Mouse (Mus musculus) adrenal gland, postnatal 0 days (tissue): Measurements from ENCODE around the gene Iglon5. TPM values are rescaled to one million over a fixed set of nuclear protein-coding genes. Genes with fewer than 3 reads are reported as not detected.

ENCODE experiments used
- microRNA-seq: library from miRNA; unstranded; fragments of <30 nt; microRNA quantifications from one replicate; pipeline ENCODE4, GENCODE M21; 2016; ENCODE audit warnings: borderline replicate concordance; ENCODE audit not compliant: insufficient number of aligned reads
- polyA plus RNA-seq: library from polyadenylated mRNA; unstranded; fragments of >200 nt; fragmentation: Nextera tagmentation; extraction: Ambion mirVana; gene quantifications from 2 replicates; pipeline ENCODE4 v1.2.1, GENCODE M21; 2015

The Iglon5 gene
- polyA plus RNA-seq, result 0.26 and 0.65 TPM in 2 replicates

GRCm38 (mm10) chr7:43489631-43490125, at the start of gene Iglon5:
Iglon5 (minus strand) TSS chr7:43490075.

GRCm38 (mm10) chr7:43462851-43463250, 27.0 kb downstream of the Iglon5 start, which contains the start of gene Vsig10l:
Vsig10l (plus strand) TSS chr7:43463151.

DNA sequence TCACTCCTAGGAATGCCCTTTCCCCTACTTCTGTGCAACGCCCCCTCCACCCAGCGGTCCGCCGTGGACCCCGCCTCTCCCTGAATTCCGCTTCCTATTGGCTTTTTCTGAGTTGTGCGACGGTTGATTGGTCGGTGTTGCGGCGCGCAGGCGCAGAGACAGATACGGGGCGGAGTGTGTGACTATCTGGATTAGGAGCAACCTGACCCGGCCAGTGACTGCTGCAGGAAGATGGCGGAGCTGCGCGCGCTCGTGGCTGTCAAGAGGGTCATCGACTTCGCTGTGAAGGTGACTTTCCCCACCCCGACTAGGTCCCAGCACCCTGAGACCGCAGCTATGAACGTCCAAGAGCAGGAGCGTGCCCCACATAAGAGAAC, 46.0 kb downstream of the Iglon5 start, which contains the start of the genes Etfb and Gm45233:
TSS of gene Etfb (plus strand) at position 167 of the 377 bp plus-strand sequence.
TSS of gene Gm45233 (plus strand) at position 212 of the 377 bp plus-strand sequence.

DNA sequence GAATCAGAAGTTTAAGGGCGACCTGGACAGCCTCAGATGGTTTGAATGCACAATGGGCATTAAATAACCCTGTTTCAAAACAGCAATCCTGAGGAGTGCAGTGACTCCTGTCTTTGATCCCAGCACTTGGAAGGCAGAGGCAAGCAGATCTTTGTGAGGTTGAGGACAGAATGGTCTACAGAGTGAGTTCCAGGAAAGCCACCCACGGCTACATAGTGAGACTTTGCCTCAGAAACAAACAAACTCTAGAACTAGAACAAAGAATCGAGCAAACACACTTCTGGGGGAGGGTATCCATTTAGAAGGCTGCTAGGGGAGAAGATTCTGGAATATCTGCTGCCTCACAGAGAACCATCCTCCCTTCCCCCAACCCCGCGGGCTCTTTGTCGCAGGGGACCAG, 49.4 kb downstream of the Iglon5 start, which contains the start of gene Cldnd2:
TSS of gene Cldnd2 (plus strand) at position 301 of the 400 bp plus-strand sequence.

DNA sequence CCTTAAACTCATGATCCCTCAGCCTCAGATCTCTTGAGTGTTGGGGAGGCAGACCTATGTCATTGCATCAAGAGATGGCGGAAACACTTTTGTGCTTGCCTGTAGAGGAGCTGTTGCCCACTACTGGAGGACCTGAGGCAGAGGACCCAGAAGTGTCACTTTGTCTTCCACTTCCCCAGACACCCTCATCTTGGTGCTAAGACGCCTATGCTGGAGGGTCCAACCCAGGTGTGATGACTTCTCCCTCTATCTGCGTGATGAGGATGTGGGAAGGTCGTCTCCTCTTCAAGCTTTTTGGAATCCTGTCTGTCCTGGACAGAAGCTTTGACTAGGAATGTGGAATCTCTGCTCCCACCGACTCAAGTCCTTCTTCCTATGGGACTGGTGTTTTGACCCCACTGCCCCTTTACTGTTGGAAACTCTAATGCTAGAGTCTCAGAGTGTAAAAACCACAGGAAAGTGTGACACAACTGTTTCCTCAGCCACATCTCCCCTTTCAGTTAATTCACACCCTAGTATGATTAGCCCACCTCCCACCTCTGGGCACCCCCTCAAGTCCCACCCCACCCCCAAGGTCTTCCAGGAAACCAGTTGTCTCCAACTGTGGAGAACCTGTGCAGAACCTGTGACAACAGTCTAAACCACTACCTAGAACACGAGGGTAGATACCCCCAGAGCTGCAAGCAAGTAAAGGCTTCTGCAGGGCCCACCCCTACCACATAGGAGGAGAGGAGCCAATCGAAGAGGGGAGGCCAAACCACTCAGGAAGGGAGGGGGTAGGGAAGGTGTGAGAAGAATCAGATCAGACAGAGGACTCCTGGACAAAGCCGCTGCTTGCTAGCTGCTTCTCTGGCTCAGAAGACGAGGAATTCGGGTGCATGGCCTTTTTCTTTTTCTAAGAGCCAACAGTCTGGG, 53.3 kb downstream of the Iglon5 start, which contains the start of gene Nkg7:
TSS of gene Nkg7 (plus strand) at position 733 of the 915 bp plus-strand sequence.

GRCm38 (mm10) chr7:43427406-43427805, 62.5 kb downstream of the Iglon5 start, which contains the start of gene Lim2:
Lim2 (plus strand) TSS chr7:43427670.

Small RNA genes within 50 kb of the gene (microRNA-seq; reads per million reads assigned to microRNA genes)
- gene Mir7051, result not detected

Other genes with a start within 250 kb of the Iglon5 start
- 13.5 and 13.8 TPM in 2 replicates for gene Zfp715, start 176.8 kb downstream of the Iglon5 start, polyA plus RNA-seq
- 0.08 and 0.28 TPM in 2 replicates for gene Siglecf, start 138.7 kb downstream of the Iglon5 start, polyA plus RNA-seq
- gene Siglecg, start 81.9 kb downstream of the Iglon5 start, polyA plus RNA-seq, result 0.19 and 0.59 TPM in 2 replicates
- not detected in 2 replicates for gene Lim2, start 62.4 kb downstream of the Iglon5 start, polyA plus RNA-seq
- 0.95 and 2.4 TPM in 2 replicates for gene Nkg7, start 53.0 kb downstream of the Iglon5 start, polyA plus RNA-seq
- not detected in 2 replicates for gene Cldnd2, start 49.3 kb downstream of the Iglon5 start, polyA plus RNA-seq
- gene Etfb, start 46.0 kb downstream of the Iglon5 start, polyA plus RNA-seq, result 379 and 383 TPM in 2 replicates
- 0.18 and 0.69 TPM in 2 replicates for gene Gm45233, start 45.9 kb downstream of the Iglon5 start, polyA plus RNA-seq
- 5.1 and 6.0 TPM in 2 replicates for gene Vsig10l, start 26.9 kb downstream of the Iglon5 start, polyA plus RNA-seq
- gene 4931406B18Rik, start 15.9 kb upstream of the Iglon5 start, polyA plus RNA-seq, result not detected in 2 replicates
- gene Cd33, start 54.4 kb upstream of the Iglon5 start, polyA plus RNA-seq, result 1.3 and 2.0 TPM in 2 replicates
- 1.6 and 2.8 TPM in 2 replicates for gene Zfp658, start 72.2 kb upstream of the Iglon5 start, polyA plus RNA-seq
- 7.7 and 9.8 TPM in 2 replicates for gene Zfp719, start 89.5 kb upstream of the Iglon5 start, polyA plus RNA-seq
- gene Zfp819, start 117.1 kb upstream of the Iglon5 start, polyA plus RNA-seq, result not detected in 2 replicates
- gene Ceacam18, start 144.6 kb upstream of the Iglon5 start, polyA plus RNA-seq, result 0.28 TPM in 1 of 2 replicates, not detected in the other
- 1.3 and 1.4 TPM in 2 replicates for gene Siglece, start 170.1 kb upstream of the Iglon5 start, polyA plus RNA-seq
- gene Ctu1, start 181.9 kb upstream of the Iglon5 start, polyA plus RNA-seq, result 6.4 and 8.3 TPM in 2 replicates
- not detected in 2 replicates for gene Klk14, start 200.3 kb upstream of the Iglon5 start, polyA plus RNA-seq
- gene Klk13, start 222.5 kb upstream of the Iglon5 start, polyA plus RNA-seq, result 0.23 TPM in 1 of 2 replicates, not detected in the other